ENCODE assay signal across 16 mouse cellular contexts in the genomic region with DNA sequence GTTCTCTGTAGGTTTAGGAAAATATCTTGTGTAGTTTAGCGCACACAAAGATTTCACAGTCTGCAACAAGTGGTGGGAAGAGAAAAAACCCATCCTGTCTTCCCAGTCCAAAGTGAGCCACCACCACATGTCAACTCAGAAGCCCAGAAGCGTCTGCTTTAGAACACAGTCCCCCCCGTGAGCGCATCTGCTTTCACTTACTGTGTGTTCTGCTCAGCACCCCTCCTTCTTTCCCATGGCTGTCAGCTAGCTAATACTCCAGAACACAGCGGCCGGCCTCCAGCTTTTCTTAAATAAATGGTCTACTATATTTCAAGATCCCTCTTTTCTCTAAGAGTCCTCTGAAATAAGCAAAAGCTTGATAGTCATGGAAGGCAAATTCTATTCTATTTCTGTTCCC. TPM values are rescaled to one million over a fixed set of nuclear protein-coding genes. Genes with fewer than 3 reads are reported as not detected.
DNase-seq lines count a peak whose midpoint lies in the region; ATAC-seq lines count a peak whose summit lies in the region.
"Had no signal": no experiment of that assay in that cellular context is flagged by ENCODE, and none has a peak within 500 bp of the region (broad histone marks: within the 10 kb centered on the region; RNA-seq: fewer than 3 reads in every experiment).

No protein-coding gene starts in this region.

- 70% methylated on average over 6 of the region's 6 CpGs for WGBS in hindbrain, embryonic 10.5 days
- 79% methylated on average over 6 of the region's 6 CpGs for whole genome bisulfite sequencing in hindbrain, embryonic 16.5 days

- no peaks in the 10 kb centered on the region for H3K36me3 ChIP-seq in hindbrain, embryonic 10.5 days
- no peaks in the 10 kb centered on the region for H3K36me3 ChIP-seq in hindbrain, embryonic 16.5 days (ENCODE audit: control insufficient read depth, insufficient read depth, low read length)

- H3K4me1 ChIP-seq in hindbrain, embryonic 10.5 days (replicated peaks) = no peaks in the 10 kb centered on the region
- H3K4me1 ChIP-seq in hindbrain, embryonic 16.5 days (ENCODE audit: control insufficient read depth, insufficient read depth, low read depth, low read length) = no peaks in the 10 kb centered on the region

- H3K4me3 ChIP-seq in hindbrain, embryonic 10.5 days = no peak overlapping the region
- H3K4me3 ChIP-seq in hindbrain, embryonic 16.5 days (ENCODE audit: low read length) = no peak overlapping the region

- no peak overlapping the region for H3K9ac ChIP-seq in hindbrain, embryonic 16.5 days (ENCODE audit: low read depth, low read length)
- H3K9ac ChIP-seq: lung, embryonic 14.5 days had no signal

- ATAC-seq in hindbrain, embryonic 16.5 days = no peak
- ATAC-seq: intestine, embryonic 16.5 days had no signal

- H3K27me3 ChIP-seq in hindbrain, embryonic 10.5 days (ENCODE audit: insufficient read depth, poor library complexity, severe bottlenecking) = no peaks in the 10 kb centered on the region
- no peaks in the 10 kb centered on the region for H3K27me3 ChIP-seq in hindbrain, embryonic 16.5 days (replicated peaks; ENCODE audit: control insufficient read depth, insufficient read depth, low read length)

- no peaks in the 10 kb centered on the region for H3K9me3 ChIP-seq in hindbrain, embryonic 10.5 days
- no peaks in the 10 kb centered on the region for H3K9me3 ChIP-seq in hindbrain, embryonic 16.5 days (ENCODE audit: control insufficient read depth, low read length)

- no peak overlapping the region for H3K27ac ChIP-seq in hindbrain, embryonic 10.5 days
- no peak overlapping the region for H3K27ac ChIP-seq in hindbrain, embryonic 16.5 days (ENCODE audit: low read depth, low read length)
- H3K27ac ChIP-seq: kidney, postnatal 0 days had no signal

- H3K4me2 ChIP-seq in hindbrain, embryonic 16.5 days (ENCODE audit: low read length) = no peak overlapping the region
- H3K4me2 ChIP-seq: lung, embryonic 14.5 days had no signal

- DNase-seq in hindbrain, embryonic 10.5 days (ENCODE audit: low spot score) = peak; percentile 18
- peak; percentile 39 for DNase-seq in brain, adult 2 months (ENCODE audit: low read depth, low spot score)
- DNase-seq in embryo, embryonic 11 days = peak; percentile 75
- peak; percentile 28 for DNase-seq in forelimb bud, embryonic 11.5 days (ENCODE audit: low read depth, low spot score)
- DNase-seq in frontal cortex, postnatal 10 days (ENCODE audit: low spot score in 2 of 2) = no peak
- no peak for DNase-seq in urinary bladder, postnatal 4 days (ENCODE audit: low spot score in 2 of 2)
- DNase-seq: cerebellum, adult 11 months; cerebellum, postnatal 36 days; heart, adult 18-20 months; heart, postnatal 4 days; lung, embryonic 14.5 days; right cerebral cortex, postnatal 14 days had no signal

RNA-seq across cellular contexts. Expression of a gene that starts 57.6 kb away (rescaled TPM):
- 4.6 and 5.7 TPM in 2 replicates for polyA plus RNA-seq in hindbrain, embryonic 10.5 days (2016; fragmentation: Nextera tagmentation; extraction: Ambion mirVana)
- polyA plus RNA-seq in hindbrain, embryonic 16.5 days (2015; fragmentation: Nextera tagmentation; extraction: Ambion mirVana) = 37.2 and 48.9 TPM in 2 replicates
- polyA plus RNA-seq: liver, adult 2 months had no signal

RNA-seq across cellular contexts. Expression of a gene that starts 57.7 kb away (rescaled TPM):
- polyA plus RNA-seq in hindbrain, embryonic 10.5 days (2016; fragmentation: Nextera tagmentation; extraction: Ambion mirVana) = 38.9 and 39.1 TPM in 2 replicates
- polyA plus RNA-seq in hindbrain, embryonic 16.5 days (2015; fragmentation: Nextera tagmentation; extraction: Ambion mirVana) = 36.1 and 39.8 TPM in 2 replicates

Comparison
In these comparisons a context has a peak if more than half of its experiments do, and no peak if none do; other contexts are left out.
1. DNase-seq: peak in hindbrain, embryonic 10.5 days (single experiment), brain, adult 2 months (single experiment), embryo, embryonic 11 days (single experiment) and forelimb bud, embryonic 11.5 days (single experiment); none in frontal cortex, postnatal 10 days (0 of 2) and urinary bladder, postnatal 4 days (0 of 2).